Mouse (Mus musculus) c-Kit-positive CD71-negative TER-119-negative erythroid progenitor cells, embryonic 14.5 days (primary cell): Measurements from ENCODE around the gene Rangap1.
"Not testable (repeated sequence)": the region's sequence is repeated elsewhere in the genome, so short reads cannot be mapped to it uniquely, and the experiment has no call there.

ENCODE experiments used
- DNase-seq: peaks from one replicate; pipeline ENCODE4 v3.0.0-alpha.2; 2013; ENCODE audit warnings: low read depth

Gene Rangap1

DNA sequence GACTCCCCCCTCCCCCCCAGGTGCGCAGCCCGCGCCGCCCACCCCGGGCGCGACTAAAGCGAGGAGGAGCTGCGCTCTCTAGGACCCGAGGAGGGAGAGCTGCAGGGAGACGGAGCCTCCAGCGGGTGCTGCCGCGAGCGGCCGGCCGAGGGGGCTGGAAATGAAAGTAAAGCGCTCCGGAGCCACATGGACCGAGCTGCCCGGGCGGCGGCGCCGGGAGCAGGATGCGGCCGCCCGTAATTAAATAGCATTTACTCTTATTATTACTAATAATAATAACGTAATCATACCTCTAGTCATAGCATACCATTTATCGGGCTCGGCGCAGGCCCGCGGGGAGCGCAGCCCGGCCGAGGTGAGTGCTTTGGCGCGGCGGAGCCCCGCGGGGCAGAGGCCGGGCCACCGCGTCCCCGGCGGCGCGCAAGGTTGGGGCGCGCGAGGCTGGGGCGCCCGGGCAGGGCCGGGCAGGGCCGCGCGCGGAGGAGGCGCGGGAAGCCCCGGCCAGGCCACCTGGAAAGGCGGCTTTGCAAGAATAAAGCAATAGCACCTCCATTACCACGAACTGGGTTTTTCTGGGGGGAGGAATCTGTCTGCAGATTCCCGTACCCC is at the start of gene Rangap1, which contains the start of gene Zc3h7b:
Gene Rangap1 (minus strand): TSS at position 539 of the 609 bp plus-strand sequence.
Gene Zc3h7b (plus strand): TSS at position 66 of the 609 bp plus-strand sequence.
- DNase-seq: no peak

DNA sequence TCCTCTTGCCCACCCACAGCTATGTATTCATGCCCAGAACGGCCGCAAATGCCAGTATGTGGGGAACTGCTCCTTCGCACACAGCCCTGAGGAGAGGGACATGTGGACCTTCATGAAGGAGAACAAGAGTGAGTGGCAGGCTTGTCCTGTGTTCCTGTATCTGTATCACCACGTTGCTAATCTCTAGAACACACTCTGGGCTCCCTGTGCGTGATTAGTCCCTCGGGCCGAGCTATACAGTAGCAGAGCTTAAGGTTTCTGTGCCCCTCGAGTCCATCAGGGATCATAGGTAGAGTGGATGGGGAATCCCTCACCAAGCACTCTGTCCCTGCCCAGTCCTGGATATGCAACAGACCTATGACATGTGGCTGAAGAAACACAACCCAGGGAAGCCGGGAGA is 47.1 kb upstream of the Rangap1 start:
- DNase-seq: no peak

GRCm38 (mm10) chr15:81787525-81787924 is 42.2 kb upstream of the Rangap1 start:
- DNase-seq: no peak

- no peak for DNase-seq
These were observed 40.4 kb upstream of the Rangap1 start for GRCm38 (mm10) chr15:81785701-81786100.

DNA sequence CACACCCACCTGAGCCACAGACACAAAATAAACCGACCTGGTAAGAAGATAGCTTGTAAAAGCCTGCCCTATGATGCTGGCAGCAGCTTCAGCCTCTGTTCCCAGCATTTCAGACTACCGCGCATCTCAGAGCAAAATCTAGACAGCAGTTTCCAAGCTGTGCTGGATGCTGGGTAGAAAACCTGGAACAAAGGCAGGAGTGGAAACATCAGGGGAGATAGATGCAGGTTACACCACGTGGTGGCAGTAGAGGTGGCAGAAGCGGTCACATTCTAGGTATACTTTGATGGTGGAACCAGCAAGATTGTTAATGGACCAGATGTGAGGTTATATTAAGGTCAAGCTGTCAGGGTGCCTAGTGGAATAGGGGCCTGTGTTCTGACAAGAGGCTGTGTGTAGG is 39.4 kb upstream of the Rangap1 start:
- DNase-seq: no peak

- no peak for DNase-seq
These were observed 36.5 kb upstream of the Rangap1 start for GRCm38 (mm10) chr15:81781816-81782215.

DNA sequence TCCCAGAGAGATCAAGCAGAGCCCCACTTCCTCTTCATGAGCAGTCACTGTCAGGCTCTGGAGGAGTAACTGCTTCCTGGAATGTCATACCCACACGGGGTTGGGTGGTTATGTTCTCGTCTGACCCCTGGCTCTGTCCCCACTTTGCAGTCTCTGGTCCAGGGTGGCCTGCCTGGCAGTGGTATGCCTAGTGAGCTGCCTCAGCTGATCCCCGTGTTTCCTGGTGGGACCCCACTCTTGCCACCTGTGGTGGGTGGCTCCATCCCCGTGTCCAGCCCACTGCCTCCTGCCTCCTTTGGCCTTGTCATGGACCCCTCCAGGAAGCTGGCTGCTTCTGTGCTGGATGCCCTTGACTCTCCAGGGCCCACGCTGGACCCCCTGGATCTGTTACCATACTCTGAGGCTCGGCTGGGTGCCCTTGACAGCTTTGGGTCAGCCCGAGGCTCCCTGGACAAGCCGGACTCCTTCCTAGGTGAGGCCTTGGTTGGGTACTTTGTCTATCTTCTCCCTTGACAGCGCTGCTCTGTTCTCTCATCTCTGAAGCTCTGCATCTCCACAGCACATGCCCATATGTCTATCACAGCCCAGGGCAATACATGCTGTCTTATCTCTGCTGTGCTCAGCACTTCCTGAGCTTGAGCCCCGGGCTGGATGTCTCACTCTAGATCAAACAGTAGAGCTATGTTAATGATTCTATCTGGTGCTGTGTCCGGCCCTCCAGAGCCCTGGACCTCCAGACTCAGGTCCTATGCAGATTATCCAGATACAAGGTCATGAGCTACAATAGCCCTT is 31.5 kb upstream of the Rangap1 start:
- DNase-seq: no peak

- no peak for DNase-seq
These were observed 29.3 kb upstream of the Rangap1 start for GRCm38 (mm10) chr15:81774505-81775171.

DNA sequence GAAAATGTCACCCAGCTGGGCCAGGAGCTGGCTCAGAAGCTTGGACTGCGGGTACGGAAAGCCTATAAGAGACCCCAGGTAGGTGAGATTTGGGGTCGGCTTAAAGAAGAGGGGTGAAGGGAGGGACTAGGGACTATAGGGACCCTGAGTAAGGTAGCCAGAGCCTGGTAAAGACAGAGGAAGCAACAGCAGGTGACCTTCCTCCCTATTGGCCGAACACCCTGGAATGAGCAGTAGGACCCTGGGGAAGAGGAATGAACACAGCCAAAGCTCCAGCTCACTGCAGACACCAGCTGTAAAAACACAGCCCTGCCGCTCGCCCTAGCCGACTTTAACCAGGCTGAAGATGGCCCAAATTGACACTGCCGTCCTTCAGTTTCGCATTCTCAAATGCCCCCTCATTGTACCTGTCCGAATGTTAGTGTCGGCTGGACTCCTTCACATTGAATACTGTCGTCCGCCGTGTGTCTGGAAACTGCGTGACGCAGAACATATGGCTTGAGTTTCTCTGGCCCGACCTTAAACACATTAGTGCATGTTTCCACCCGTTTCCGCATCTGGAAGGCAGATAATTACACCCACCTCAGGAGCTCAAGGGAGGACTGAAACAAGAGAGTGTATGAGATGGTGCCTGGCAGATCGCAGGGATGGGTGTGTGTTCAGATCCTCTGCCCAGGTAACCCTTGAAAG is 27.2 kb upstream of the Rangap1 start:
- no peak for DNase-seq

GRCm38 (mm10) chr15:81769037-81769436 is 23.7 kb upstream of the Rangap1 start:
- DNase-seq: no peak

DNA sequence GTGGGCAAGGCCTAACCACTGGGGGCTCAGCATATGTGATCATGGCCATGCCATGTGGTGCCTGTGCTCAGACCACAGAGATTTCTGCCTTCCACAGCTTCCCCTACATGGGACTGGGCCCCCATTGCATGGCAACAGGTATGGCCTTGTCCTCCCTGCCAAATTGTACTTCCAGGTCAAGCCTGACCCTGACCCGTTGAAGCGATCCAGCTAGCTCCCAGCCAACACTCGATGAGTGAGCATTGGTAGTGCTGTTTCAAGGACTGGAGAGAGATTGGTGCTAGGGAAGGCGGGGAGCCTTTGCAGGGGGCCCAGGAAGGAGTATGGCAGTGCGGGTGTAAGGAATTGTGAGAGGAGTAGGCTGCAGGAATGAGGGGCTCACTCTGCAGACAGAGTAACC is 21.1 kb upstream of the Rangap1 start:
- DNase-seq: no peak

DNA sequence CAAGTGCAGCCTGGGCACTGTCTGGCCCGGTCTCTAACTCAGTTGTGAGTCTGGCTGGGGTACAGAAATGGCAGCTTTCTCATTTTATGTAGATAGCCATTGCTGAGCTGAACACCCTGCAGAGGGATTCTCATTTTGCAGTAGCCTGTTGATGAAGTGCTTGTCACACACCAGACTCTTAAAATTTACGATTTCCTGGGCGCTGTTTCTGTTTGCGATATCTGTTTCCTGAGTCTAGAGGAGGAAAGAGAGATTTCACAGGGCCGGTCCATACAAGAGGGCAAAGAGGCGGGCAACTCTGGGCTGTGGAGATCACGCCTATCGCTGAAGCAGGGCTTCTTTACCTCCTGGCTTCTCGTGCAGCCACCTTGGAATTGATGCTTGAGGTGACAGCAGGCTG is 20.3 kb upstream of the Rangap1 start:
- no peak for DNase-seq

DNA sequence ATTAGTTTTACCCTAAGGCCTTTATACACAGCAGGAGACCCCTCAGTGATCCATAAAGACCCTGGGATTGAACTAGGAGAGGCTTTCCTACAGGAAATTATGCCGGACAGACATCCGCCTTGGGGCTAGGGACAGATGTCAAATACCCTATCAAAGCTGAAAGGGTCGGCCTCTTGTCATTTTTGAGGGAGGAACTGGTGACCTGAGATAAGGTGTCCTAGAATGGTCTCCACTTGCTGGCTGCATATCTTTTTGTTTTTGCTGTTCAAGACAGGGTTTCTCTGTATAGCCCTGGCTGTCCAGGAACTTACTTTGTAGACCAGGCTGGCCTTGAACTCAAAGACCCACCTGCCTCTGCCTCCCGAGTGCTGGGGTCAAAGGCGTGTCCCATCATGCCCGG is 19.2 kb upstream of the Rangap1 start:
- DNase-seq: no peak

DNA sequence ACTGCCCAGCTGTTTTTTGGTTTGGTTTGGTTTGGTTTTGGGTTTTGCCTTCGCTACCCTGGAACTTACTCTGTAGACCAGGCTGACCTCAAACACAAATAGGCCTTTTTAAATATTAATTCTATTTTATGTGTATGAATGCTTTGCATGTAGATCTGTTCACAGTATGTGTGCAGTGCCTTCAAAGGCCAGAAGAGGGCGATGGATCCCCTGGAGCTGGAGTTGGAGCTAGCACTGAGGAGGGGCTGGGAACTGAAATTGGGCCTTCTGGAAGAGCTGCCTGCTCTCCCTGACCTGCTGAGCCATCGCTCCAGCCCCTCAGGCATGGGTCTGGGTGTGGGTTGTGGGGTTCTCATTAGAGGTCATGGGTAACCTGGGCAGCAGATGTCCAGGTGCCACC is 16.6 kb upstream of the Rangap1 start:
- no peak for DNase-seq

GRCm38 (mm10) chr15:81761381-81761780 is 16.1 kb upstream of the Rangap1 start:
- DNase-seq: no peak

DNA sequence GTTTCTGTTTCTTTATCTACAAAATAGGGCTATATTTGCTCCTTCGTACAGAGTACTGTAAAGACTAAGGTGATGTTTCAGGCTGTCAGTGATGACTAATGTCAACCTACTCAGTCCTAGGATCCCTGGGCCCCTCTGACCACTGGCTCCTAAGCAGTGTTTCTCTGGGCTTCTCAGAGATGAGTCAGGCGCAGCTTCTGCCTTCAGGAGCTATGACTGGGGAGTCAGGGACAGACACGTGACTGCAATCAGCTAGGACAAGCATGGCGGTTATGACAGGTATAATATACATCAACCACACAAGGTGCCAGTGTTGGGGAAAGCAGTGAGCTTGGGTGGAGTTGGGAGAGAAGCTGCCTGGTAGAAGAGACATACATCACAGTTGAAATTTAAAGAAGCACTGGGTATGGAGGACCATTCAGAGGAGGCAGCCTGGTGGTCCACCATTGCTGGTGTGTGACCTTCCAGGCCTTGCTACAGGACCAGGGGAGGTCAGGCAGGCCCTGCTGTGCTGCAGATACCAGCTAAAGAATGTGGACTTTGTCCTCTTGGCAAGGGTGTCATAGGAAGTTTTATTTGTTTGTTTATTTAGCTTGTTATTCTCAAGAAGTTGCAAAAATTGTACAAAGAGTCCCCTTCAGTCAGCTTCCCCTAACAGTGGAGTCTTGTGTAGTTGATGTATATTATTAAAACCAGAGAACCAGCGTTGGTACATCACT is 15.2 kb upstream of the Rangap1 start:
- DNase-seq: no peak

GRCm38 (mm10) chr15:81759542-81759941 is 14.2 kb upstream of the Rangap1 start:
- DNase-seq: no peak

DNA sequence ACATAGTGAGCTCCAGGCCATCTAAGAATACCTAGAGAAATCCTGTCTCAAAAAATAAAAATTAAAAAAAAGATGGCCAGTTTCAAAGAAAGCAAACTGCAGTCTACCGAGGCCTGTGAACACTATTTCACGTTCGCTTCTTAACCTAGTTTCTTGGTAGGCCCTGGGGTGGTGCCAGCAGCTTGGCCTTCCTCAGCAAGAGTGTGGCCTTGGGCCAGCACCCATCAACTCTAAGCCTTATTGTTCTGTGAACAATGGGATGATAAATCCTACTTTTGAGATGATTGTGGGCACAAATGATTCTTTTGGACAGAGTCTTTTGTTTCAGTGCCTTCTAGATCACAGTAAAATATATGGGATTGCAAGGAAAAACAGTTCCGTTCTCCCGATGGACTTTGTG is 13.4 kb upstream of the Rangap1 start:
- no peak for DNase-seq

- no peak for DNase-seq
These were observed 8.3 kb upstream of the Rangap1 start for GRCm38 (mm10) chr15:81753669-81754068.

GRCm38 (mm10) chr15:81749742-81750141 is 4.4 kb upstream of the Rangap1 start:
- DNase-seq: no peak

DNA sequence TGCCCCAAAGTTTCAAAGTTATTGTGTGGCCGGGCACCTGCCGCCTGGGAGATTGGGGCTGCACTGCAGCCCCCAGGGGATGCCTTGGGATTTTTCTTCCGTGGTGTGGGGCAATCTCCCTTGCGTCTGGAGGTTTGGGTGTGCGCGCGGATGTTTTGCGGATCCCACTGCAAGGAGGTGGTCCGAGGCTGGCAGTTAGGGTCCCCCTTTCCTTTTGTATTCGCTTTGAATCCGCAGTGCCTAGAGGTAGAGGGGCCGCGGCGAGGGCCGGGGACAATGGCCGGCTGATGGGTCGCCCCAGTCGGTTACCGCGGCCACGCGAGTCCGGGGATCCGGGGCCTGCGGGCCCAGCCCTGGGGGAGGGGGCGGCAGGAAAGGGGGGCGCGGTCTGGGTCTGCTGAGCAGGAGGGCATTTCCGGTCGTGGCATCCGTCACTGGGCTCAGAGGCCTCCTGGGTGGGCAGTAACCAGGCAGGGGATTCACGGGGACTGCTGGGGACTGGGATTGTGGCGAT is 328 bp upstream of the Rangap1 start:
- no peak for DNase-seq

DNA sequence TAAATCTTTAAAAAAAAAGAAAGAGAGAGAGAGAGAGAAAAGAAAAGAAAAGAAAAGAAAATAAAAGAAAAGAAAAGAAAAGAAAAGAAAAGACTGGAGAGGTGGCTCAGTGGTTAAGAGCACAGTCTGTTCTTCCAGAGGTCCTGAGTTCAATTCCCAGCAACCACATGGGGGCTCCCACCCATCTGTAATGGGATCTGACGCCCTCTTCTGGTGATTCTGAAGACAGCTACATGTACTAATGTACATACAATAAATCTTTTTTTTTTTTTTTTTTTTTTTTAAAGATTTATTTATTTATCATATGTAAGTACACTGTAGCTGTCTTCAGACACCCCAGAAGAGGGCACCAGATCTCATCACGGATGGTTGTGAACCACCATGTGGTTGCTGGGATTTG is 3.0 kb downstream of the Rangap1 start:
- DNase-seq: not testable (repeated sequence)
